Mouse (Mus musculus): ENCODE measurements around the gene Lpar3.

- TF ChIP-seq CTCF (conservative IDR thresholded peaks at IDR 0.05; ENCODE audit: low read length) (no peak), POU5F1 (IDR thresholded peaks at IDR 0.05; ENCODE audit: borderline replicate concordance, low read length) (no peak), NANOG (IDR thresholded peaks at IDR 0.05; ENCODE audit: borderline replicate concordance, low read length) (no peak)
These were observed 57.7 kb downstream of the Lpar3 start for GRCm38 (mm10) chr3:146278195-146279140.

All from E14TG2a.4 (cell line).